ENCODE assay signal across 16 mouse cellular contexts in the genomic region with DNA sequence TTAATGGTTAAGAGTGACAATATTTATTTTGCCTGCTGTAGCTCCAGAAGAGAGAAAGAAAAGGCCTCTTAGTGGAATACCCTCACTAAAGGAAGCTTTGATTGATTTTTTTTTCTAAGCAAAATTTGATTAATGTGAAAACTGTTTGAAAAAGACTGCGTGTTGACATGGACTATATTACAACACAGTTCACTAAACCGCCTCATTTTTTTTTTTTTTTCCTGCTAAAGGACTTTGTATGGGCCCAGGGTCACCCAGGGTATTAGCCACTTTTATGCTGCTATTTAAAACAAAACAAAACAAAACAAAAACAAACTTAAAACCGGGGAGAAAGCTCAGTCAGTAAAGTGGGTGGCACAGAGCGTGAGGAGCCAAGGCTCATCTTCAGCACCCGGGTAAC.
"Had no signal": no experiment of that assay in that cellular context is flagged by ENCODE, and none has a peak within 500 bp of the region (broad histone marks: within the 10 kb centered on the region; RNA-seq: fewer than 3 reads in every experiment).

No protein-coding gene starts in this region.

- H3K36me3 ChIP-seq: neural tube, embryonic 13.5 days; neural tube, embryonic 15.5 days; stomach, embryonic 15.5 days had no signal

- H3K9ac ChIP-seq: neural tube, embryonic 13.5 days; neural tube, embryonic 15.5 days; stomach, embryonic 15.5 days had no signal

- H3K4me1 ChIP-seq: neural tube, embryonic 13.5 days; neural tube, embryonic 15.5 days; stomach, embryonic 15.5 days had no signal

- H3K4me3 ChIP-seq: neural tube, embryonic 13.5 days; neural tube, embryonic 15.5 days; stomach, embryonic 15.5 days had no signal

- H3K27ac ChIP-seq: neural tube, embryonic 13.5 days; neural tube, embryonic 15.5 days; stomach, embryonic 15.5 days; stomach, postnatal 0 days had no signal

- DNase-seq: retina, postnatal 1 day; right cerebral cortex, adult 18-20 months; right cerebral cortex, postnatal 14 days; right cerebral cortex, postnatal 25 days; right cerebral cortex, postnatal 4 days; spleen, adult 18-20 months; thymus, adult 18-20 months; thymus, adult 2 months; thymus, postnatal 14 days; thymus, postnatal 25 days; thymus, postnatal 36 days; thymus, postnatal 4 days had no signal

- H3K27me3 ChIP-seq: neural tube, embryonic 13.5 days; neural tube, embryonic 15.5 days; stomach, embryonic 15.5 days had no signal
